Mouse (Mus musculus): ENCODE measurements at regions not wholly inside any gene's neighbourhood (a gene's known extent, or its start where the extent isn't known, plus 50 kb on each side); places are given as distances from the start of the nearest gene placed in this dataset.

DNA sequence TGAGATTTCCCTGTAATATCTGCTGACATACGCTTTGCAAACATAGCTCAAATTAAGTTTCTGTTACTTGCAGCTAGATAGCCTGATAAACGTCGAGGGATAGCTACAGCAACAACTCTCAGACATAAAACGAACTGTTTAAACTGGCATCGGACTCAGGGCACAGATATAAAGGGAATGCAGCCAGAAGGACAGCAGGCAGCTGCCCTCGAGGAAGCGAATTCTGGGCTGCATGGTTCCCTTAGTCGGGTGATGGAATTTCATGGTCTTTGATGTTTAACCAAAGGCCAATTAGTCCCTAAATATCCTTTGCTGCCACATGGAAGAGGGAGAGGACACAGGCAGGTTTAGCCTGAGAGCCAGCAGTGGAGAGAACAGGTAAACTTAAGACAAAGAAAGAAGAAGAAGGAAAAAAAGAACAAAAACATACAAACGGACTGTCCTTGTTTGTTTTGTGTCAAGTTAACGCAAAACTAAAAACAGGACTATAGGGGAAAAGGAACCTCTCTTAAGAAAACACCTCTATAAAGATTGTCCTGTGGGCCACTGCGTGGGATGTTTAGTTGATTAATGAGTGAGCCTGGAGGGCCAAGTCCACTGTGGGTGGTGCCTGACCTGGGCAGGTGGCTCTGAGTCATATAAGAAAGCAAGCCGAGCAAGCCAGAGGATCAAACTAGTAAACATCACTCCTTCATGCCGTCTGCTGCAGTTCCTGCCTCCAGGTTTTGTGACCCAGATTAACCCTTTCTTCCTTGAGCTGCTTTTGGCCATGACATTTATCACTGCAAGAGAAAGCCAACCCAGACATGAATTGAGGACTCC, 255.5 kb downstream of the Gm4791 start:
- TF ChIP-seq CTCF (IDR thresholded peaks at IDR 0.05; ENCODE audit: low read depth, low read length) (no peak), POLR2A (IDR thresholded peaks at IDR 0.05; ENCODE audit: extremely low read depth, insufficient read depth, low read length) (no peak)
